In genomic region chr5:113354311-113354710, GRCm38 (mm10) we compare ENCODE assay signal across 13 mouse cellular contexts. TPM values are rescaled to one million over a fixed set of nuclear protein-coding genes. Genes with fewer than 3 reads are reported as not detected.
DNase-seq lines count a peak whose midpoint lies in the region; ATAC-seq and TF ChIP-seq lines count a peak whose summit lies in the region.
"Had no signal": no experiment of that assay in that cellular context is flagged by ENCODE, and none has a peak within 500 bp of the region (broad histone marks: within the 10 kb centered on the region; RNA-seq: fewer than 3 reads in every experiment).

No protein-coding gene starts in this region.

- no peak overlapping the region for H3K27ac ChIP-seq in lung, embryonic 14.5 days (ENCODE audit: low read depth)
- H3K27ac ChIP-seq in embryonic facial prominence, embryonic 12.5 days, result no peak overlapping the region
- no peak overlapping the region for H3K27ac ChIP-seq in intestine, embryonic 16.5 days (ENCODE audit: low read length)
- no peak overlapping the region for H3K27ac ChIP-seq in neural tube, embryonic 15.5 days (replicated peaks)

- no peaks in the 10 kb centered on the region for H3K36me3 ChIP-seq in lung, embryonic 14.5 days (ENCODE audit: insufficient read depth)
- no peaks in the 10 kb centered on the region for H3K36me3 ChIP-seq in embryonic facial prominence, embryonic 12.5 days
- H3K36me3 ChIP-seq in intestine, embryonic 16.5 days (ENCODE audit: control insufficient read depth, insufficient read depth, low read length), result no peaks in the 10 kb centered on the region
- no peaks in the 10 kb centered on the region for H3K36me3 ChIP-seq in neural tube, embryonic 15.5 days

- H3K4me1 ChIP-seq in lung, embryonic 14.5 days (ENCODE audit: insufficient read depth), result no peaks in the 10 kb centered on the region
- peaks cover 19% of the 10 kb centered on the region for H3K4me1 ChIP-seq in embryonic facial prominence, embryonic 12.5 days
- 0 out of 2 replicates have a peak, but pooled peaks cover 2% of the 10 kb centered on the region for H3K4me1 ChIP-seq in intestine, embryonic 16.5 days (ENCODE audit: control insufficient read depth, insufficient read depth, low read length)
- H3K4me1 ChIP-seq in neural tube, embryonic 15.5 days, result peaks cover 35% of the 10 kb centered on the region

- 35% methylated on average over 16 of the region's 16 CpGs for WGBS in lung, embryonic 14.5 days
- WGBS in embryonic facial prominence, embryonic 12.5 days, result 44% methylated on average over 16 of the region's 16 CpGs
- 39% methylated on average over 16 of the region's 16 CpGs for WGBS in intestine, embryonic 16.5 days
- WGBS in neural tube, embryonic 15.5 days, result 59% methylated on average over 16 of the region's 16 CpGs

- peak; percentile 40 for DNase-seq in lung, embryonic 14.5 days
- no peak for DNase-seq in lung, postnatal 14 days
- DNase-seq in kidney, adult 9 months, result no peak
- no peak for DNase-seq in ovary, postnatal 10 days (ENCODE audit: low spot score)
- no peak for DNase-seq in heart, adult 18-20 months
- DNase-seq: cerebellum, adult 11 months; lung, postnatal 10 days had no signal

- no peak overlapping the region for H3K9ac ChIP-seq in lung, embryonic 14.5 days
- H3K9ac ChIP-seq in embryonic facial prominence, embryonic 12.5 days, result no peak overlapping the region
- no peak overlapping the region for H3K9ac ChIP-seq in intestine, embryonic 16.5 days (ENCODE audit: low read depth, low read length)
- H3K9ac ChIP-seq in neural tube, embryonic 15.5 days (replicated peaks), result no peak overlapping the region

- no peak for ATAC-seq in lung, embryonic 14.5 days (ENCODE audit: insufficient read depth)
- no peak for ATAC-seq in embryonic facial prominence, embryonic 12.5 days (ENCODE audit: insufficient number of reproducible peaks, insufficient read depth, low FRiP score, low TSS enrichment)
- ATAC-seq in intestine, embryonic 16.5 days, result no peak
- no peak for ATAC-seq in neural tube, embryonic 15.5 days (ENCODE audit: low FRiP score)

- H3K4me3 ChIP-seq in lung, embryonic 14.5 days (ENCODE audit: low read depth, low read length), result no peak overlapping the region
- no peak overlapping the region for H3K4me3 ChIP-seq in embryonic facial prominence, embryonic 12.5 days
- no peak overlapping the region for H3K4me3 ChIP-seq in intestine, embryonic 16.5 days (ENCODE audit: low read length)
- no peak overlapping the region for H3K4me3 ChIP-seq in neural tube, embryonic 15.5 days (replicated peaks)

- no peaks in the 10 kb centered on the region; the same call in 1 of the 2 replicates for H3K27me3 ChIP-seq in lung, embryonic 14.5 days (ENCODE audit: insufficient read depth, low read length)
- H3K27me3 ChIP-seq in embryonic facial prominence, embryonic 12.5 days, result peaks cover 24% of the 10 kb centered on the region
- H3K27me3 ChIP-seq in intestine, embryonic 16.5 days (replicated peaks; ENCODE audit: control insufficient read depth, insufficient read depth, low read length), result peaks cover 5% of the 10 kb centered on the region
- peaks cover 18% of the 10 kb centered on the region for H3K27me3 ChIP-seq in neural tube, embryonic 15.5 days (replicated peaks)

- no peaks in the 10 kb centered on the region for H3K9me3 ChIP-seq in lung, embryonic 14.5 days (ENCODE audit: low read depth, low read length)
- no peaks in the 10 kb centered on the region for H3K9me3 ChIP-seq in embryonic facial prominence, embryonic 12.5 days
- no peaks in the 10 kb centered on the region for H3K9me3 ChIP-seq in intestine, embryonic 16.5 days (ENCODE audit: control insufficient read depth, low read length)
- no peaks in the 10 kb centered on the region for H3K9me3 ChIP-seq in neural tube, embryonic 15.5 days (replicated peaks)

- H3K4me2 ChIP-seq in lung, embryonic 14.5 days, result peak overlapping the region; percentile 32; the same call in 1 of the 2 replicates
- H3K4me2 ChIP-seq in embryonic facial prominence, embryonic 12.5 days (replicated peaks), result 0 out of 2 replicates have a peak overlapping the region, but pooled peaks have one; percentile 11
- H3K4me2 ChIP-seq in intestine, embryonic 16.5 days (ENCODE audit: low read depth, low read length), result peak overlapping the region; percentile 16; the same call in 1 of the 2 replicates
- peak overlapping the region; percentile 27 for H3K4me2 ChIP-seq in neural tube, embryonic 15.5 days

- TF ChIP-seq CTCF in lung, embryonic 14.5 days (IDR thresholded peaks at IDR 0.05; ENCODE audit: low read depth), result no peak

RNA-seq across cellular contexts. Expression of gene Aym1, which starts 2.8 kb away (rescaled TPM):
- polyA plus RNA-seq in lung, embryonic 14.5 days (2014; fragmentation: Nextera tagmentation; extraction: Ambion mirVana), result not detected in 2 replicates
- not detected in 2 replicates for polyA plus RNA-seq in embryonic facial prominence, embryonic 12.5 days (2016; fragmentation: Nextera tagmentation; extraction: Ambion mirVana)
- not detected in 2 replicates for polyA plus RNA-seq in intestine, embryonic 16.5 days (2015; fragmentation: Nextera tagmentation; extraction: Ambion mirVana)
- polyA plus RNA-seq in neural tube, embryonic 15.5 days (2015; fragmentation: Nextera tagmentation; extraction: Ambion mirVana), result not detected in 2 replicates
- total RNA-seq in heart, adult 18-20 months (2021), result not detected
- total RNA-seq: ES-E14 had no signal
- polyA plus RNA-seq: heart, embryonic 14.5 days; neural tube, embryonic 11.5 days had no signal

RNA-seq across cellular contexts. Expression of gene Sgsm1, which starts 43.7 kb away (rescaled TPM):
- polyA plus RNA-seq in lung, embryonic 14.5 days (2014; fragmentation: Nextera tagmentation; extraction: Ambion mirVana), result 3.8 and 5.2 TPM in 2 replicates
- polyA plus RNA-seq in embryonic facial prominence, embryonic 12.5 days (2016; fragmentation: Nextera tagmentation; extraction: Ambion mirVana), result 5.3 and 5.6 TPM in 2 replicates
- 10.3 and 11.1 TPM in 2 replicates for polyA plus RNA-seq in intestine, embryonic 16.5 days (2015; fragmentation: Nextera tagmentation; extraction: Ambion mirVana)
- polyA plus RNA-seq in neural tube, embryonic 15.5 days (2015; fragmentation: Nextera tagmentation; extraction: Ambion mirVana), result 16.8 and 20.0 TPM in 2 replicates
- total RNA-seq in heart, adult 18-20 months (2021), result 1 to 10 TPM in 1 of 2 experiments, under 1 TPM in 1; 0.25 to 1.0 TPM
